Mouse (Mus musculus): Measurements from ENCODE around the gene Slc46a2. TPM values are rescaled to one million over a fixed set of nuclear protein-coding genes. Genes with fewer than 3 reads are reported as not detected.

Slc46a2 gene
- polyA plus RNA-seq, 1 experiment from 2014 or later, result not detected

Other genes with a start within 250 kb of the Slc46a2 start
- 14.0 and 16.3 TPM in 2 replicates for gene Inip, start 113.5 kb downstream of the Slc46a2 start, polyA plus RNA-seq (2015; fragmentation: Nextera tagmentation; extraction: Ambion mirVana)
- 3.6 and 5.0 TPM in 2 replicates for gene Snx30, start 109.2 kb downstream of the Slc46a2 start, polyA plus RNA-seq (2015; fragmentation: Nextera tagmentation; extraction: Ambion mirVana)
- gene Mup4, start 45.7 kb upstream of the Slc46a2 start, polyA plus RNA-seq (2015; fragmentation: Nextera tagmentation; extraction: Ambion mirVana), result not detected in 2 replicates
- not detected in 2 replicates for gene Mup6, start 49.2 kb upstream of the Slc46a2 start, polyA plus RNA-seq (2015; fragmentation: Nextera tagmentation; extraction: Ambion mirVana)
- not detected in 2 replicates for gene Mup7, start 155.4 kb upstream of the Slc46a2 start, polyA plus RNA-seq (2015; fragmentation: Nextera tagmentation; extraction: Ambion mirVana)
- not detected in 2 replicates for gene Mup2, start 239.2 kb upstream of the Slc46a2 start, polyA plus RNA-seq (2015; fragmentation: Nextera tagmentation; extraction: Ambion mirVana)